Mouse (Mus musculus): Measurements from ENCODE around the gene Olfr619.

Gene Olfr619

DNA sequence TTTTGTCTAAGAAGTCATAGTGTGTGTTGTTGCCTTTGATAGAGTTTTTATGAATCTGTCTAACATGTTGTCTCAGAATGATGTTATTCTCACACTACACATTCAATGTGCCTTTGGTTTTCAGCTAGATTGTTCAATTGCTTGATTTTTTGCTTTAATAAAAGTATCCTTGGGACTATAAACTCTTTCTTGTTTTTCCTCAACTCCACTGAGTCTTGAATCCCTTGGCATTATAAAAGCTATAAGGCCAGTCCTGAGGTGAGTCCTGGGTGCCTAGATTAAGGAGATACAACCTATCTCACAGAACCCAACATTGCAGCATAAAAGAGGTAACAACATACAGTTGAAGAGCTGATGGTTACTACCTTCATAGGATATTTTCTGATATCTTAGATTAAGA lies at the start of gene Olfr619:
Gene Olfr619 (plus strand): TSS at position 301 of the 400 bp plus-strand sequence.
- no peak for DNase-seq

GRCm38 (mm10) chr7:103555779-103556178 lies 44.6 kb upstream of the Olfr619 start, which contains the start of gene Olfr615:
Gene Olfr615 (plus strand): TSS chr7:103556079.
- DNase-seq, result no peak

DNA sequence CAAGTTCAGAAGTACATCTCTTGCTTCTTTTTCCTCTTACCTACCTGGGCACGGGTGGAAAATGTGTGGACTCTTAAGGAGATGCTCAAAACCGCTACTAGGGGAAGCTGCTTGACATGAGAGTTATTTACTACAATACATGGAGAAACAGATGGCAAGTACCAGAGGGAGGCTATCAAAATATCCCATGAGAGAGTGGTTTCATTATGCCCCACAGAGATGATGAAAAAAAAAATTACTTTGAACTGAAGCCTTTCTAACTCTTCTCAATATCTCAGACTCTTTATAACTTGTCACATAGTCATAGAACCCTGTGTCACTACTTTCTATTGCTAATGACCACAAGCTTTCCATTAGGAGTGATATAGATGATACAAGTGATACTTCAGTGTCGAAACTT lies 31.3 kb upstream of the Olfr619 start, which contains the start of gene Olfr616:
Gene Olfr616 (minus strand): TSS at position 101 of the 400 bp plus-strand sequence.
- no peak for DNase-seq

DNA sequence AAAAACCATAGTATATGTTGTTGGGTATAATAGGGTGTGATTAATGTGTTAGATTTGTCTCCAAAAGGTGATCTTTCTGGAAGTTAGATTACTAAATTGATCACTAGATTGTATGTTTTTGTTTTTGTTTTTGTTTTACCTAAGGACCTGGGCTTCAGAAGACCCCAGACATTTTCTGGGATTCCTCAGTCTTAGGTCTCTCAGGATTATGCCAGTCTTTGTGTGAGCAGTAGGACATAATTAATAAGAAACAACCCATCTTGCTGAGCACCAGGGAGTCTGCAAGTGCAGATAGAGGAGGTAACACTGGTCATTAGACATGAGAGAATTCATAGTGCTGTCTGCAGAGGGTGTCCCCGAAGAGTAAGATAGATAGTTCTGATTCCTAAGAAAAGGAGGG lies 27.6 kb upstream of the Olfr619 start, which contains the start of gene Olfr617:
Gene Olfr617 (plus strand): TSS at position 301 of the 400 bp plus-strand sequence.
- no peak for DNase-seq

GRCm38 (mm10) chr7:103589803-103590202 lies 10.6 kb upstream of the Olfr619 start, which contains the start of gene Olfr618:
Gene Olfr618 (plus strand): TSS chr7:103590103.
- DNase-seq, result no peak

GRCm38 (mm10) chr7:103607425-103607824 lies 7.0 kb downstream of the Olfr619 start:
- no peak for DNase-seq

DNA sequence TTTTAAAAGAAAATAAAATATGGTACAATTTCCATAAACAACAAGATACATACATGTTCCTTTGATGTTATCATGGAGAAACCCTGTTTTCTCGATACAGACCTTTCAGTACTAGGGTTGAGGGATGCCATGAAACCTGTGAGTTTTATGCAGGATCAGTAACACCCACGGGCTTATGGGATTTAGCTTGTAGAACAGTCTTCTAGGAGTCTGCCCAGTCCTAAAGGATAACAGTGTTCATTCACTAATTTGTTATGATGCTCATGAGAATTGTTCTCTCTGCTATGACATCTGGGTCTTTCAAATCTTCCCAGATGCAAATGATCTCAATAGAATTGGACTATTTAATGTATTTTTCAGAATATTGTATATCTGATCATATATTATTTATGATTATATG lies 12.1 kb downstream of the Olfr619 start, which contains the start of gene Olfr620:
Gene Olfr620 (minus strand): TSS at position 101 of the 400 bp plus-strand sequence.
- no peak for DNase-seq

DNA sequence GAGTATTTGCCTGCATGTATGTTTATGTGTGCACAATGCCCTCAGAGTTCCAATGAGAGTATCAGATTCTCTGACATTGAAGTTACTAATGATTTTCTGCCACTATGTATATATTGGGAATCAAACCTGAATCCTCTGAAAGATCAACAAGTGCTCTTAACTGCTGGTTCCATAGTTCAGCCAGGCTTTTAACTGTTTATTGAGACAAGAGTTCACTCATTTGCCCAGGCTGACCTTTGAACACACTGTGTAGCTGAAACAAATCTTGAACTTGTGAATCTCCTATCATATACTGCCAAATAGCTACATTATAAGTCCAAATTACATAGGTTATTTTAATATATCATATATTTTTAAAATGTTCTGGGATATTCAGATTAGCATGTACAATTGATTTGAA lies 36.4 kb downstream of the Olfr619 start:
- DNase-seq, result no peak

GRCm38 (mm10) chr7:103642602-103643001 lies 42.2 kb downstream of the Olfr619 start, which contains the start of gene Olfr622:
Gene Olfr622 (minus strand): TSS chr7:103642702.
- DNase-seq, result no peak

GRCm38 (mm10) chr7:103644070-103644469 lies 43.7 kb downstream of the Olfr619 start:
- no peak for DNase-seq

Measured in cerebellum, adult 9-11 months (tissue).